ENCODE assay signal across 10 mouse cellular contexts in the genomic region with DNA sequence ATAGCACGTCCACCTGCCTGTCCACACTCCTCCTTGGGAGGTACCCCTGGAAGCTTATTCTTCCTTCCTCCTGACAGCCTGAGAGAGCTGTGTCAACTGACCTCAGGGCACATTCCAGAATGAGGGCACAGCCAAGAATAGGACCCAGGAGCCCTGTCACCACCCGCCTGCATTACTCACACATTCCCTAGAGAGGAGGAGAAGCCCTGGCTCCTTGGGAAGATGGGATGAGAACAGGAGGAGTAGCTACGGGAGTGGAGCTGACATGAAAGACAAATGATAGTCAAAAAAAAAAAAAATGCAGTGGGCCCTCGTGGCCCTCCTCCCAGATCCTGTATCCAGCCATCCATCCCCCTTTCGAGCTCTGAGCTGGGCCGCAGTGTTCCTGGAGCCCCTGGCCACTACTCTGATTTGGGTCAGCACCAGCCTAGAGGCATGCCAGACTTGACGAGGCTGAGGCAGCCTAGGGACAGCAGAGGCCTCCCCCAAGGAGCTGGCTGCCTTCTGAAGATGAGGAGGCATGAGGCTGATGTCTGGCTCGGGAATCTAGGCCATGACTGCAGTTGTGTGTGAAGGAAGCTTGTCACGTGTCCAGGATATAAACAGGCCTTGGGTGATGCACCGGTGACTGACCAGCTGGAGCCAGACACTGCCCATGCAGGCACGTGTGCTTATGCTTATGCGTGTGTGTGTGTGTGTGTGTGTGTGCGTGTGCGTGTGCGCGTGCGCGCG. TPM values are rescaled to one million over a fixed set of nuclear protein-coding genes. Genes with fewer than 3 reads are reported as not detected.
DNase-seq lines count a peak whose midpoint lies in the region; TF ChIP-seq lines count a peak whose summit lies in the region.
"Had no signal": no experiment of that assay in that cellular context is flagged by ENCODE, and none has a peak within 500 bp of the region (broad histone marks: within the 10 kb centered on the region; RNA-seq: fewer than 3 reads in every experiment).

No protein-coding gene starts in this region.

- 87% methylated on average over 19 of the region's 19 CpGs for WGBS in thymus, adult 2 months

- no peaks in the 10 kb centered on the region for H3K4me1 ChIP-seq in thymus, adult 2 months (replicated peaks; ENCODE audit: control insufficient read depth, insufficient read depth, low read length)

- H3K36me3 ChIP-seq in thymus, adult 2 months (ENCODE audit: control insufficient read depth, insufficient read depth, low read length): no peaks in the 10 kb centered on the region
- H3K36me3 ChIP-seq: liver, embryonic 13.5 days had no signal

- no peak for TF ChIP-seq POLR2A in thymus, adult 2 months (IDR thresholded peaks at IDR 0.05; ENCODE audit: control insufficient read depth, extremely low read depth, insufficient read depth, low read length, poor library complexity)

- intact Hi-C loops in gastrocnemius, postnatal 14 days (cut with DNase I; ENCODE audit: low total_unique reads): no loop called here

- H3K27me3 ChIP-seq in thymus, adult 2 months (ENCODE audit: control insufficient read depth, insufficient read depth, low read length): no peaks in the 10 kb centered on the region
- H3K27me3 ChIP-seq: liver, embryonic 13.5 days had no signal

- DNase-seq in cerebellum, postnatal 10 days: peak; percentile 34 to 51
- no peak for DNase-seq in cerebellum, adult 8-10 months
- peak; percentile 28 to 52 for DNase-seq in left cerebral cortex, adult 18-20 months (ENCODE audit: low spot score in 2 of 2)
- no peak for DNase-seq in left cerebral cortex, adult 11 months (ENCODE audit: low spot score)
- peak; percentile 41 for DNase-seq in gastrocnemius, postnatal 14 days
- DNase-seq in lung, postnatal 25 days (ENCODE audit: low spot score): peak; percentile 38
- no peak for DNase-seq in spleen, postnatal 4 days (ENCODE audit: low spot score in 2 of 2)
- DNase-seq in thymus, adult 2 months: no peak
- DNase-seq: liver, embryonic 13.5 days had no signal

- H3K27ac ChIP-seq in thymus, adult 2 months (ENCODE audit: control insufficient read depth, insufficient read depth, low read length): no peak overlapping the region
- H3K27ac ChIP-seq: liver, embryonic 13.5 days had no signal

- H3K4me3 ChIP-seq in thymus, adult 2 months (ENCODE audit: control insufficient read depth, insufficient read depth, low read length): no peak overlapping the region
- H3K4me3 ChIP-seq: liver, embryonic 13.5 days had no signal

- TF ChIP-seq CTCF in thymus, adult 2 months (IDR thresholded peaks at IDR 0.05; ENCODE audit: borderline replicate concordance, control insufficient read depth, extremely low read depth, insufficient read depth, low read length, poor library complexity): no peak

RNA-seq across cellular contexts. Expression of gene Wfikkn2, which starts 13.8 kb away (rescaled TPM):
- 1 to 10 TPM; 1.8 to 2.2 TPM for total RNA-seq in left cerebral cortex, adult 18-20 months (2021)
- 1 to 10 TPM; 2.7 to 2.9 TPM for total RNA-seq in gastrocnemius, postnatal 14 days (2021)
- 28.2 and 34.4 TPM in 2 replicates for polyA plus RNA-seq in thymus, adult 2 months (2012; rRNA removed)

RNA-seq across cellular contexts. Expression of gene Tob1, which starts 20.7 kb away (rescaled TPM):
- 10 to 100 TPM; 40.6 to 42.1 TPM for total RNA-seq in left cerebral cortex, adult 18-20 months (2021)
- total RNA-seq in gastrocnemius, postnatal 14 days (2021): 100 to 1,000 TPM; 133 to 139 TPM
- polyA plus RNA-seq in thymus, adult 2 months (2012; rRNA removed): 21.4 and 27.4 TPM in 2 replicates

RNA-seq across cellular contexts. Expression of gene Gm21885, which starts 49.7 kb away (rescaled TPM):
- total RNA-seq in left cerebral cortex, adult 18-20 months (2021): not detected
- not detected for total RNA-seq in gastrocnemius, postnatal 14 days (2021)
- polyA plus RNA-seq in thymus, adult 2 months (2012; rRNA removed): not detected in 2 replicates
- polyA plus RNA-seq: liver, embryonic 13.5 days; spleen, adult 2 months had no signal

Comparison
In these comparisons a context has a peak if more than half of its experiments do, and no peak if none do; other contexts are left out.
1. DNase-seq: peak in cerebellum, postnatal 10 days (2 of 2), left cerebral cortex, adult 18-20 months (2 of 2), gastrocnemius, postnatal 14 days (single experiment) and lung, postnatal 25 days (single experiment); none in cerebellum, adult 8-10 months (single experiment), left cerebral cortex, adult 11 months (single experiment), spleen, postnatal 4 days (0 of 2) and thymus, adult 2 months (single experiment).